Mouse (Mus musculus): ENCODE data around the gene Zfp827. TPM values are rescaled to one million over a fixed set of nuclear protein-coding genes. Genes with fewer than 3 reads are reported as not detected.

The Zfp827 gene
- polyA plus RNA-seq, 1 experiment from 2014 or later: 2.9 TPM

DNA sequence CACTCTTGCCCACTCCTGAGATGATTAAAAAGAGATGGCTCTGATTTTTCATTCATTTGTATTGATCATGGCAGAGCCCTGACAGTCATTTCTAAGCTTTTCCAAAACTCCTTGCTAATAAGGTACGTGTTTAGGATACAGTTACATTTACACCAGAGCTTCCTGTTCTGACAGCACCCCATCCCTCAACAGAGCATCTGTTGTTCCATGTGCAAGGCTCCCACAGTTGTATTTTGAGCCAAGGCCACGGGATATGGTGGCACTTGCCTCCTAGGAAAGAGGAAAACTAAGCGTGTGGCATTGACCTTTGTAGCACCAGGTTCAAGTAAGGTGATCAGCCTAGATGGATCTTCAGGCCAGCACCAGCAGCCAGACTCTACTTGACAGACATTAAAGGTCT lies 137.0 kb downstream of the Zfp827 start:
- no peaks in the 10 kb centered on the region for H3K9me3 ChIP-seq (ENCODE audit: control insufficient read depth, low read length)
- 74% methylated on average over 3 of the region's 3 CpGs for WGBS
- DNase-seq (ENCODE audit: low spot score) (no peak), ATAC-seq (ENCODE audit: low FRiP score, low TSS enrichment) (no peak)
- no peak overlapping the region for H3K27ac ChIP-seq (replicated peaks)
- TF ChIP-seq CTCF (IDR thresholded peaks at IDR 0.05; ENCODE audit: low read depth): no peak
- TF ChIP-seq EP300 (optimal IDR thresholded peaks at IDR 0.05): no peak
- H3K4me1 ChIP-seq (replicated peaks; ENCODE audit: control insufficient read depth, insufficient read depth): peaks cover 2% of the 10 kb centered on the region; the same call in 1 of the 2 replicates
- H3K4me2 ChIP-seq (replicated peaks; ENCODE audit: low read depth): no peak overlapping the region
- no peaks in the 10 kb centered on the region for H3K27me3 ChIP-seq (ENCODE audit: control insufficient read depth, insufficient read depth, low read length)
- no peak overlapping the region for H3K4me3 ChIP-seq (ENCODE audit: low read depth, low read length)
- H3K9ac ChIP-seq (ENCODE audit: low read length): no peak overlapping the region
- no peaks in the 10 kb centered on the region for H3K36me3 ChIP-seq (ENCODE audit: control insufficient read depth, insufficient read depth, low read length)

DNA sequence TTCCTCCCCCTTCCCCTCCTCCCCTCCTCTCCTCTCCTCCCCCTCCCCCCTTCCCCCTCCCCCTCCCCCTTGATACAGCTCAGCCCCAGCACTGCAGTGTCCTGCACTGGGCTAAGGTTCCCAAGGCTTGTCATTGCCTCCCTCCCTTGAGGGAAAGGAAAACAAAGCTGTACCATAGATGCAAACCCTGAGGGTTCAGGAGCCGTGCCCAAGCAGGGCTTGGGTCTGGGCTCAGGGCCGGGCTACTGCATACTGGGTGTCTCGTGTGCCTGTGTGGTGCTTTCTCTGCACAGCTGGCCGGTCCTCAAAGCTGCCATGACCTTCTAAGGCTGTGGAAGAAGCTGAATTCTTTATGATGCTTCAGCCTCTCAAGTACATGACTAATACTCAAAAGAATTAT lies 145.4 kb downstream of the Zfp827 start:
- Histone ChIP-seq H3K27me3 (ENCODE audit: control insufficient read depth, insufficient read depth, low read length) (no peaks in the 10 kb centered on the region), H3K4me1 (replicated peaks; ENCODE audit: control insufficient read depth, insufficient read depth) (no peaks in the 10 kb centered on the region), H3K27ac (replicated peaks) (no peak overlapping the region), H3K9ac (ENCODE audit: low read length) (no peak overlapping the region), H3K4me2 (replicated peaks; ENCODE audit: low read depth) (no peak overlapping the region), H3K4me3 (ENCODE audit: low read depth, low read length) (no peak overlapping the region), H3K36me3 (ENCODE audit: control insufficient read depth, insufficient read depth, low read length) (no peaks in the 10 kb centered on the region), H3K9me3 (ENCODE audit: control insufficient read depth, low read length) (no peaks in the 10 kb centered on the region)
- no peak for DNase-seq (ENCODE audit: low spot score)
- TF ChIP-seq CTCF (IDR thresholded peaks at IDR 0.05; ENCODE audit: low read depth) (no peak), EP300 (optimal IDR thresholded peaks at IDR 0.05) (no peak)
- peak; percentile 32; the same call in 1 of the 2 replicates for ATAC-seq (ENCODE audit: low FRiP score, low TSS enrichment)
- WGBS: 73% methylated on average over 4 of the region's 4 CpGs

DNA sequence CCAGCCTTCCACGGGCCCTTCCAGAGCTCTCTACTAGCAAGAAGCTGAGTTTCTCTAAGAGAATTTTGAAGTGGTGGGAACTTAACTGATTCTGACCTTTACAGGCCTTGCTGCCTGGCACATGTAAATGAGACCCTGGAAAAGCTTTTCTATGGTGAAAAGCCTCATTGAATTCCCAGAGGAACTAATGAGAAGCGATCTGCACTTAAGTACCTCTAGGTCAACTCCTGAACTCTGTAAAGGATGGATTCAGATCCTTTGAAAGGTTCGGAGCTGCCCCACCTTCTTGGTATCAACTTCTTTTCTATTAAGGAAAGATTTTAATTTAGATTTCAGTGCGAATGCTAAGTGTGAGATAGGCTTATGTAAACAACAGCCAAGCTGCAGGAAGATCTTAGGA lies 147.8 kb downstream of the Zfp827 start:
- H3K9me3 ChIP-seq (ENCODE audit: control insufficient read depth, low read length): no peaks in the 10 kb centered on the region
- H3K27me3 ChIP-seq (ENCODE audit: control insufficient read depth, insufficient read depth, low read length): no peaks in the 10 kb centered on the region
- no peak overlapping the region for H3K4me3 ChIP-seq (ENCODE audit: low read depth, low read length)
- no peaks in the 10 kb centered on the region for H3K4me1 ChIP-seq (replicated peaks; ENCODE audit: control insufficient read depth, insufficient read depth)
- H3K4me2 ChIP-seq (replicated peaks; ENCODE audit: low read depth): no peak overlapping the region
- WGBS: 45% methylated on average over 4 of the region's 4 CpGs
- TF ChIP-seq CTCF (IDR thresholded peaks at IDR 0.05; ENCODE audit: low read depth): no peak
- TF ChIP-seq EP300 (optimal IDR thresholded peaks at IDR 0.05): no peak
- H3K27ac ChIP-seq (replicated peaks): no peak overlapping the region
- H3K9ac ChIP-seq (ENCODE audit: low read length): no peak overlapping the region
- peaks cover 4% of the 10 kb centered on the region; the same call in 1 of the 2 replicates for H3K36me3 ChIP-seq (ENCODE audit: control insufficient read depth, insufficient read depth, low read length)
- no peak for DNase-seq (ENCODE audit: low spot score)
- no peak for ATAC-seq (ENCODE audit: low FRiP score, low TSS enrichment)

DNA sequence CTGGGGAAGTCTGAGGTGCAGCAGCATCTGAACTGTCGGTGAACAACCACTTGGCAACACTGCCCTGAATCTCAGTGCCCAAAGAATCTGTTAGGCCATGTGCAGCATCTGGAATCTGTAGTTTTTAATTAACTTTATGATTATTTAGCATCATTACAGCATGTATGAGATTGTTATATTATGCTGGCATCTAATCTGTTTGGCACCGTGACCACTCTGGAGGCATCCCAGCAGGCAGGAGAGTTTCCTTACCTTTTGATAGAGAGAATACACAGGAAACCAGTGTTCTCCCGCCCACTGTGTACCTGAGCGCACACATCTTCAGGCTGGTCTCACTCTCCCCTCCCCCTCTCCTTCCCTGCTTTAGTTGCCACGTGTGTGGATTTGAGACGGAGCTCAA lies 151.4 kb downstream of the Zfp827 start:
- Histone ChIP-seq H3K9me3 (ENCODE audit: control insufficient read depth, low read length) (no peaks in the 10 kb centered on the region), H3K27ac (replicated peaks) (no peak overlapping the region), H3K9ac (ENCODE audit: low read length) (no peak overlapping the region), H3K27me3 (ENCODE audit: control insufficient read depth, insufficient read depth, low read length) (no peaks in the 10 kb centered on the region), H3K36me3 (ENCODE audit: control insufficient read depth, insufficient read depth, low read length) (peaks cover 4% of the 10 kb centered on the region; the same call in 1 of the 2 replicates), H3K4me2 (replicated peaks; ENCODE audit: low read depth) (no peak overlapping the region), H3K4me1 (replicated peaks; ENCODE audit: control insufficient read depth, insufficient read depth) (no peaks in the 10 kb centered on the region), H3K4me3 (ENCODE audit: low read depth, low read length) (no peak overlapping the region)
- no peak for ATAC-seq (ENCODE audit: low FRiP score, low TSS enrichment)
- DNase-seq (ENCODE audit: low spot score): no peak
- WGBS: 77% methylated on average over 6 of the region's 6 CpGs
- TF ChIP-seq EP300 (optimal IDR thresholded peaks at IDR 0.05) (no peak), CTCF (IDR thresholded peaks at IDR 0.05; ENCODE audit: low read depth) (no peak)

DNA sequence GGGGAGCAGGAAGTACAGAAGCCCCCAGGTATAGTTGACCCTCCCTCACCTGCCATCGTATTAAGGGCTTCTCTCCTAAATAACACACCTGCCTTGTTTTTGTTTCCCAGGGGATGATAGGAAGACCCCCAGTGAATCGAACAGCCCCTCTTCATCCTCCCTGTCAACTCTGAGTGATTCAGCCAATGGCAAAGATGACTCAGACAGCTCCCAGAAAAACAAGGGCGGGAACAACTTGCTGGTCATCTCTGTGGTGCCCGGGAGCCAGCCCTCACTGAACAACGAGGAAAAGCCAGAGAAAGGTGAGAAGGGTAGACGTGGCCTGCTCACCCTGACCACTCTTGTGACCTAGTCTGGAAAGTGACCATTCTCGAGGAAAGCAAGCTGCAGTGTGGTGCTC lies 157.3 kb downstream of the Zfp827 start:
- WGBS: 78% methylated on average over 7 of the region's 7 CpGs
- no peak for DNase-seq (ENCODE audit: low spot score)
- Histone ChIP-seq H3K4me3 (ENCODE audit: low read depth, low read length) (no peak overlapping the region), H3K4me1 (replicated peaks; ENCODE audit: control insufficient read depth, insufficient read depth) (no peaks in the 10 kb centered on the region), H3K27me3 (ENCODE audit: control insufficient read depth, insufficient read depth, low read length) (no peaks in the 10 kb centered on the region), H3K9me3 (ENCODE audit: control insufficient read depth, low read length) (no peaks in the 10 kb centered on the region), H3K4me2 (replicated peaks; ENCODE audit: low read depth) (no peak overlapping the region), H3K9ac (ENCODE audit: low read length) (no peak overlapping the region), H3K36me3 (ENCODE audit: control insufficient read depth, insufficient read depth, low read length) (no peaks in the 10 kb centered on the region; the same call in 1 of the 2 replicates), H3K27ac (replicated peaks) (no peak overlapping the region)
- ATAC-seq (ENCODE audit: low FRiP score, low TSS enrichment): 0 out of 2 replicates have a peak, but pooled peaks have one; percentile 13
- TF ChIP-seq CTCF (IDR thresholded peaks at IDR 0.05; ENCODE audit: low read depth): no peak
- no peak for TF ChIP-seq EP300 (optimal IDR thresholded peaks at IDR 0.05)

DNA sequence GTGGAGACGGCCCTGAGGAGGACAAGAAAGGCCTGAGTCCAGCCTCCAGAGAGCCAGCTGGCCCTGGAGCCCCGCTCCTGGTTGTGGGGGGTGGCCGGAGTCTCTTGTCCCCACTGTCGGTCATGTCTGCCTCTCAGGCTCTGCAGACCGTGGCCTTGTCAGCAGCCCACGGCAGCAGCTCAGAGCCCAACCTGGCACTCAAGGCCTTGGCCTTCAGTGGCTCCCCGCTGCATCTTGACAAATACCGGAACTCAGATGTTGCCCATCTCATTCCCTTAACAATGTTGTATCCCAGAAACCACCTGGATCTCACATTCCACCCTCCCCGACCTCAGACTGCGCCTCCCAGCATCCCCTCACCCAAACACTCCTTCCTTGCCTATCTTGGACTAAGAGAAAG lies 161.8 kb downstream of the Zfp827 start:
- no peaks in the 10 kb centered on the region for H3K9me3 ChIP-seq (ENCODE audit: control insufficient read depth, low read length)
- H3K27ac ChIP-seq (replicated peaks): no peak overlapping the region
- WGBS: 92% methylated on average over 10 of the region's 10 CpGs
- TF ChIP-seq CTCF (IDR thresholded peaks at IDR 0.05; ENCODE audit: low read depth) (no peak), EP300 (optimal IDR thresholded peaks at IDR 0.05) (no peak)
- no peak overlapping the region for H3K4me3 ChIP-seq (ENCODE audit: low read depth, low read length)
- no peak overlapping the region for H3K9ac ChIP-seq (ENCODE audit: low read length)
- no peaks in the 10 kb centered on the region for H3K4me1 ChIP-seq (replicated peaks; ENCODE audit: control insufficient read depth, insufficient read depth)
- H3K36me3 ChIP-seq (ENCODE audit: control insufficient read depth, insufficient read depth, low read length): peaks cover 5% of the 10 kb centered on the region; the same call in 1 of the 2 replicates
- H3K27me3 ChIP-seq (ENCODE audit: control insufficient read depth, insufficient read depth, low read length): no peaks in the 10 kb centered on the region
- ATAC-seq (ENCODE audit: low FRiP score, low TSS enrichment) (no peak), DNase-seq (ENCODE audit: low spot score) (no peak)
- no peak overlapping the region for H3K4me2 ChIP-seq (replicated peaks; ENCODE audit: low read depth)
